Mouse (Mus musculus) midbrain, embryonic 10.5 days (tissue): ENCODE results near the gene Cfap300. TPM values are rescaled to one million over a fixed set of nuclear protein-coding genes. Genes with fewer than 3 reads are reported as not detected.

Source experiments
- DNase-seq: peaks from one replicate; pipeline ENCODE4 v3.0.0-alpha.2; 2017; ENCODE audit warnings: low spot score
- H3K27ac ChIP-seq: fragments of 300-500 bp; sonication (generic); replicated peaks from 2 replicates; pipeline ENCODE4 v1.5.1; 2016; ENCODE audit warnings: mild to moderate bottlenecking
- H3K27me3 ChIP-seq: fragments of 300-500 bp; sonication (generic); 2 replicates; pipeline ENCODE4 v1.6.1; 2016; ENCODE audit warnings: low read depth, mild to moderate bottlenecking; ENCODE audit not compliant: poor library complexity, severe bottlenecking
- H3K36me3 ChIP-seq: fragments of 300-500 bp; sonication (generic); 2 replicates; pipeline ENCODE4 v1.6.1; 2016; ENCODE audit warnings: mild to moderate bottlenecking, moderate library complexity
- H3K4me1 ChIP-seq: fragments of 300-500 bp; sonication (generic); 2 replicates; pipeline ENCODE4 v1.6.1; 2016
- H3K4me3 ChIP-seq: fragments of 300-500 bp; sonication (generic); 2 replicates; pipeline ENCODE4 v1.5.1; 2016; ENCODE audit warnings: mild to moderate bottlenecking, moderate library complexity
- H3K9me3 ChIP-seq: fragments of 300-500 bp; sonication (generic); replicated peaks from 2 replicates; pipeline ENCODE4 v1.6.1; 2016; ENCODE audit warnings: mild to moderate bottlenecking
- WGBS: fragments of 180-500 bp; shearing (Covaris S2); methylation state at CpG from one replicate; pipeline ENCODE4 v1.1.7; 2016; 5-methylcytosine and 5-hydroxymethylcytosine counted together
- polyA plus RNA-seq: library from polyadenylated mRNA; unstranded; fragments of >200 nt; fragmentation: Nextera tagmentation; extraction: Ambion mirVana; gene quantifications from 2 replicates; pipeline ENCODE4 v1.2.1, GENCODE M21; 2016

Gene Cfap300
- 18.4 and 19.4 TPM in 2 replicates for polyA plus RNA-seq

- H3K27ac ChIP-seq = peak within 1 kb of the TSS; percentile 92
- H3K4me1 ChIP-seq = peaks cover 15% of the 10 kb centered on the region
- no peaks in the 10 kb centered on the region for H3K9me3 ChIP-seq
- peaks cover 3% of the 10 kb centered on the region; the same call in 1 of the 2 replicates for H3K36me3 ChIP-seq
- peak within 1 kb of the TSS; percentile 75 for H3K4me3 ChIP-seq
- no peaks in the 10 kb centered on the region for H3K27me3 ChIP-seq
- WGBS = under 1% methylated on average over 39 of the region's 39 CpGs
- peak; percentile 97 for DNase-seq
Observed at GRCm38 (mm10) chr9:8042338-8043043, at the start of gene Cfap300. Cfap300 (minus strand) TSS chr9:8042823.

GRCm38 (mm10) chr9:8078882-8079281 lies 36.3 kb upstream of the Cfap300 start:
- Histone ChIP-seq H3K4me3 (no peak overlapping the region), H3K4me1 (no peaks in the 10 kb centered on the region), H3K9me3 (no peaks in the 10 kb centered on the region), H3K27ac (no peak overlapping the region), H3K36me3 (peaks cover 12% of the 10 kb centered on the region; the same call in 1 of the 2 replicates), H3K27me3 (no peaks in the 10 kb centered on the region)
- no peak for DNase-seq
- 86% methylated on average over 5 of the region's 5 CpGs for WGBS

GRCm38 (mm10) chr9:8074345-8074744 lies 31.7 kb upstream of the Cfap300 start:
- no peak for DNase-seq
- Histone ChIP-seq H3K27me3 (no peaks in the 10 kb centered on the region), H3K4me1 (no peaks in the 10 kb centered on the region), H3K9me3 (no peaks in the 10 kb centered on the region), H3K4me3 (no peak overlapping the region), H3K27ac (no peak overlapping the region), H3K36me3 (peaks cover 8% of the 10 kb centered on the region; the same call in 1 of the 2 replicates)

GRCm38 (mm10) chr9:8073203-8073755 lies 30.7 kb upstream of the Cfap300 start:
- no peak overlapping the region for H3K4me3 ChIP-seq
- H3K9me3 ChIP-seq = no peaks in the 10 kb centered on the region
- peaks cover 2% of the 10 kb centered on the region; the same call in 1 of the 2 replicates for H3K36me3 ChIP-seq
- H3K27ac ChIP-seq = no peak overlapping the region
- no peak for DNase-seq
- no peaks in the 10 kb centered on the region for H3K4me1 ChIP-seq
- WGBS = 93% methylated on average over 3 of the region's 3 CpGs
- H3K27me3 ChIP-seq = no peaks in the 10 kb centered on the region

GRCm38 (mm10) chr9:8059636-8060035 lies 17.0 kb upstream of the Cfap300 start:
- H3K4me1 ChIP-seq = no peaks in the 10 kb centered on the region
- WGBS = 92% methylated on average over 3 of the region's 3 CpGs

GRCm38 (mm10) chr9:8054831-8055230 lies 12.2 kb upstream of the Cfap300 start:
- Histone ChIP-seq H3K27ac (no peak overlapping the region), H3K4me1 (no peaks in the 10 kb centered on the region), H3K9me3 (no peaks in the 10 kb centered on the region), H3K27me3 (no peaks in the 10 kb centered on the region), H3K4me3 (no peak overlapping the region), H3K36me3 (no peaks in the 10 kb centered on the region)
- whole genome bisulfite sequencing = 58% methylated on average over 1 of the region's 1 CpGs
- DNase-seq = no peak

More at GRCm38 (mm10) chr9:8059636-8060035, 17.0 kb upstream of the Cfap300 start:
- Histone ChIP-seq H3K27ac (no peak overlapping the region), H3K9me3 (no peaks in the 10 kb centered on the region), H3K36me3 (no peaks in the 10 kb centered on the region), H3K4me3 (no peak overlapping the region), H3K27me3 (no peaks in the 10 kb centered on the region)
- DNase-seq = peak; percentile 4

GRCm38 (mm10) chr9:8043044-8043387 lies 393 bp upstream of the Cfap300 start:
- 20% methylated on average over 5 of the region's 5 CpGs for WGBS
- no peak for DNase-seq
- H3K9me3 ChIP-seq = no peaks in the 10 kb centered on the region

GRCm38 (mm10) chr9:8035546-8035945 lies 7.1 kb downstream of the Cfap300 start:
- Histone ChIP-seq H3K27me3 (no peaks in the 10 kb centered on the region), H3K36me3 (peaks cover 12% of the 10 kb centered on the region), H3K4me1 (peaks cover 5% of the 10 kb centered on the region; the same call in 1 of the 2 replicates), H3K4me3 (no peak overlapping the region), H3K9me3 (no peaks in the 10 kb centered on the region), H3K27ac (no peak overlapping the region)
- no peak for DNase-seq
- 49% methylated on average over 7 of the region's 7 CpGs for WGBS

More at GRCm38 (mm10) chr9:8043044-8043387, 393 bp upstream of the Cfap300 start:
- H3K4me3 ChIP-seq = peak overlapping the region; percentile 75
- peak overlapping the region; percentile 92 for H3K27ac ChIP-seq
- H3K27me3 ChIP-seq = no peaks in the 10 kb centered on the region
- H3K4me1 ChIP-seq = peaks cover 15% of the 10 kb centered on the region
- peaks cover 3% of the 10 kb centered on the region; the same call in 1 of the 2 replicates for H3K36me3 ChIP-seq

- Histone ChIP-seq H3K4me3 (no peak overlapping the region), H3K27ac (no peak overlapping the region), H3K9me3 (no peaks in the 10 kb centered on the region), H3K4me1 (peaks cover 5% of the 10 kb centered on the region; the same call in 1 of the 2 replicates), H3K36me3 (peaks cover 9% of the 10 kb centered on the region), H3K27me3 (no peaks in the 10 kb centered on the region)
- 56% methylated on average over 4 of the region's 4 CpGs for WGBS
- no peak for DNase-seq
Observed at GRCm38 (mm10) chr9:8035091-8035490, 7.5 kb downstream of the Cfap300 start.

GRCm38 (mm10) chr9:8034143-8034542 lies 8.5 kb downstream of the Cfap300 start:
- Histone ChIP-seq H3K27ac (no peak overlapping the region), H3K4me1 (peaks cover 5% of the 10 kb centered on the region; the same call in 1 of the 2 replicates), H3K4me3 (no peak overlapping the region), H3K27me3 (no peaks in the 10 kb centered on the region), H3K36me3 (peaks cover 9% of the 10 kb centered on the region; the same call in 1 of the 2 replicates), H3K9me3 (no peaks in the 10 kb centered on the region)
- 87% methylated on average over 1 of the region's 1 CpGs for WGBS
- DNase-seq = no peak

- WGBS = 89% methylated on average over 5 of the region's 5 CpGs
Observed at GRCm38 (mm10) chr9:8032847-8033246, 9.8 kb downstream of the Cfap300 start.

GRCm38 (mm10) chr9:8018609-8019008 lies 24.0 kb downstream of the Cfap300 start:
- Histone ChIP-seq H3K27me3 (no peaks in the 10 kb centered on the region), H3K4me3 (no peak overlapping the region), H3K4me1 (no peaks in the 10 kb centered on the region), H3K36me3 (no peaks in the 10 kb centered on the region), H3K27ac (no peak overlapping the region), H3K9me3 (no peaks in the 10 kb centered on the region)
- DNase-seq = no peak
- 85% methylated on average over 5 of the region's 5 CpGs for WGBS

More at GRCm38 (mm10) chr9:8032847-8033246, 9.8 kb downstream of the Cfap300 start:
- H3K27me3 ChIP-seq = no peaks in the 10 kb centered on the region
- H3K4me3 ChIP-seq = no peak overlapping the region
- peaks cover 5% of the 10 kb centered on the region; the same call in 1 of the 2 replicates for H3K4me1 ChIP-seq
- DNase-seq = no peak
- no peaks in the 10 kb centered on the region for H3K9me3 ChIP-seq
- H3K27ac ChIP-seq = no peak overlapping the region
- H3K36me3 ChIP-seq = peaks cover 9% of the 10 kb centered on the region; the same call in 1 of the 2 replicates
